Mouse (Mus musculus): ENCODE measurements at regions not wholly inside any gene's neighbourhood (a gene's known extent, or its start where the extent isn't known, plus 50 kb on each side); places are given as distances from the start of the nearest gene placed in this dataset.
A peak's percentile ranks its signal among the peaks of the same experiment; 100 is the strongest.

DNA sequence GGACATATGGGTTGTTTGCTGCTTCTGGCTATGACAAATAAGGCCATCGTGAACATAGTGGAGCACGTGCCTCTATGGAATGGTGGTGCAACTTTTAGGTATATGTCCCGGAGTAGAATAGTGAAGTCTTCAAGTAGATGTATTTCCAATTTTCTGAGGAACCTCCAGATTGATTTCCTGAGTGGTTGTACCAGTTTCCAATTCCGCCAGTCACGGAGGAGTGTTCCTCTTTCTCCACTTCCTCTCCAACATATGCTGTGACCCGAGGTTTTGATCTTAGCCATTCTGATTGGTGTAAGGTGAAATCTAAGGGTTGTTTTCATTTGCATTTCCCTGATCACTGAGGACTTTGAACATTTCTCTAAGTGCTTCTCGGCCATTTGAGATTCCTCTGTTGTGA, 1134.4 kb upstream of the Zeb2 start:
- ChIA-PET CTCF (no interaction called here), POLR2A (no interaction called here)
- TF ChIP-seq CTCF (IDR thresholded peaks at IDR 0.05): no peak
- ATAC-seq (no peak), DNase-seq (ENCODE audit: low read depth, low spot score) (no peak)
- peaks cover 5% of the 10 kb centered on the region for H3K27me3 ChIP-seq
- in situ Hi-C loops (cut with MboI; ENCODE audit: low pct_unique_long_range_greater_than_20kb): no loop called here

- in situ Hi-C loops (cut with MboI; ENCODE audit: low pct_unique_long_range_greater_than_20kb): no loop called here
- peaks cover 5% of the 10 kb centered on the region for H3K27me3 ChIP-seq
- no peak for DNase-seq (ENCODE audit: low read depth, low spot score)
- POLR2A ChIA-PET: no interaction called here
- TF ChIP-seq CTCF (IDR thresholded peaks at IDR 0.05): no peak
- no peak for ATAC-seq
- CTCF ChIA-PET: interaction anchor here (1.4 kb wide), 1 partner anchor 13 kb away, joined by 3 read pairs; no protein-coding TSS in a partner anchor
Measured at GRCm38 (mm10) chr2:46245717-46246116, 1128.5 kb upstream of the Zeb2 start.

GRCm38 (mm10) chr2:46244697-46245096, 1127.5 kb upstream of the Zeb2 start:
- no peaks in the 10 kb centered on the region for H3K27me3 ChIP-seq
- DNase-seq (ENCODE audit: low read depth, low spot score): no peak
- ChIA-PET POLR2A (no interaction called here), CTCF (interaction anchor here (1.4 kb wide), 1 partner anchor 14 kb away, joined by 3 read pairs; no protein-coding TSS in a partner anchor)
- TF ChIP-seq CTCF (IDR thresholded peaks at IDR 0.05): no peak
- no peak for ATAC-seq
- in situ Hi-C loops (cut with MboI; ENCODE audit: low pct_unique_long_range_greater_than_20kb): no loop called here

DNA sequence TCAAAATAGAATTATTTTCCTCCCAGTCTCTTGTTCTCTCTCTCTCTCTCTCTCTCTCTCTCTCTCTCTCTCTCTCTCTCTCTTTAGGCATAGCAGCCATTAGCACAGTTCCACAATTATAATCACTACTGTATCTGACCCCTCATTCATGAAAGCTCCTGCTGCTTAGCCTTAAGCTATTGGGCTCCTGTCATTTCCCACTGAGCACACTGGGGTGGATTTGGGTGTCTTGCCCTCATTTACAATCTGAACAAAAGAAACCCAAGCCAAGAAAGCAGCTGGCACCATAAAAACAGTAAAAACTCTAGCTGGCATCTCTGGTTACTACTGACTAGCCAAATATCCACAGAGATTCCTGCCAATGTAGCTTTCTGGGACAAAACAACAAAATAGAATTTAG, 1125.6 kb upstream of the Zeb2 start:
- CTCF ChIA-PET: no interaction called here
- DNase-seq (ENCODE audit: low read depth, low spot score) (no peak), ATAC-seq (no peak)
- POLR2A ChIA-PET: interaction anchor here (0.6 kb wide), 2 partner anchors 39 to 174 kb away, joined by 3 read pairs; no protein-coding TSS in a partner anchor
- in situ Hi-C loops (cut with MboI; ENCODE audit: low pct_unique_long_range_greater_than_20kb): no loop called here
- H3K27me3 ChIP-seq: no peaks in the 10 kb centered on the region
- no peak for TF ChIP-seq CTCF (IDR thresholded peaks at IDR 0.05)

DNA sequence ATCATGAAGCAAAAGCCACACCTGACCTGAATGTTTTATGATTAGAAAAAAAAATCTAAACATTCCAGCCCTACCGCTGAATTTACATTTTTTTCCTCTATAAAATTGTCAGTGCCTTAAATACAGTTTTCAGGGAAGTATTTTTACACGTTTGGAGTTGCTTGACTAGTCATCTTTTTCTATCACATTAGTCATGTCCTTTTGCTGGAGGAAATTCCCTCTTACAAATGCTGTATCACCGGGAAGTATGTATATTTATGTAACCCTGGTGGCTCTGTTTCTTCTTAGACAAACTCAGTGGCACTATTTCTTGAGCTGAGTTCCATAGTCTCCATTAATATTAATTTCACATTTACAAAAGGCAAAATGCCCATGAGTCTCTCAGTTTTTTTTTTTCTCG, 1122.7 kb upstream of the Zeb2 start:
- no peaks in the 10 kb centered on the region for H3K27me3 ChIP-seq
- no peak for DNase-seq (ENCODE audit: low read depth, low spot score)
- in situ Hi-C loops (cut with MboI; ENCODE audit: low pct_unique_long_range_greater_than_20kb): no loop called here
- POLR2A ChIA-PET: no interaction called here
- no peak for TF ChIP-seq CTCF (IDR thresholded peaks at IDR 0.05)
- CTCF ChIA-PET: no interaction called here
- no peak for ATAC-seq

DNA sequence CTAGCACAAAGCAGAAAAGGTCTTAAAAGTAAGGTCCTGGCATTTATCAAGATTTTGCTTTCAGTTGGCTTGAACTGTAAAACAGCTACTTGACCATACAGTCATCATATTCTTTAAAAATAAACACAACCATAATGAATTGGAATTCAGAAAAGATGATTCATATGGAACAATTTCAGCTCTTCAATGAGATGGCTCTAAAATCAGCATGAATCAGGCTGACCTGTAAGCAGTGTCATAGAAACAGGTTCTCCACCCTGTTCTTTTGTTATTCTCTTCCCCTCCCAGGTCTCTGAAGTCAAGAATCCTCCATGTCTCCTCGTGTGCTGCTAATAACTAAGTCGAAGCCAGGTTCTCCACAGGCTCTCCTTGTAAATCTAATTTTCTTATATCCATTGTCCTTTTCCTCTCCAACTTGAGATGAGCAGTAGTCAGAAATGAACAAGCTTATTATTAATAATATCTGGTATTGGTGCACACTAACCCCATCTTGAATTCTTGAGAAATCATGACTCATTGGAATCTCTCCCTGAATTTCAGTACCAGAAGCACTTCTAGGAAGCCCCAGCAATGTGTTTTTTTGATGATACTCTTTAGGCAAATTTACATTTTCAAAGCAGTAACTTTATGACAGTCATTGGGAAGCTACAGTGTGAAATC, 1113.7 kb upstream of the Zeb2 start:
- no peak for TF ChIP-seq CTCF (IDR thresholded peaks at IDR 0.05)
- ChIA-PET POLR2A (no interaction called here), CTCF (no interaction called here)
- no peak for DNase-seq (ENCODE audit: low read depth, low spot score)
- in situ Hi-C loops (cut with MboI; ENCODE audit: low pct_unique_long_range_greater_than_20kb): no loop called here
- no peak for ATAC-seq
- H3K27me3 ChIP-seq: no peaks in the 10 kb centered on the region

GRCm38 (mm10) chr2:46218336-46218957, 1101.3 kb upstream of the Zeb2 start:
- CTCF ChIA-PET: interaction anchor here (1.3 to 1.4 kb wide), 2 partner anchors 10 to 17 kb away, joined by 3 to 5 read pairs; no protein-coding TSS in a partner anchor
- TF ChIP-seq CTCF (IDR thresholded peaks at IDR 0.05): peak; percentile 19
- in situ Hi-C loops (cut with MboI; ENCODE audit: low pct_unique_long_range_greater_than_20kb): no loop called here
- POLR2A ChIA-PET: no interaction called here
- H3K27me3 ChIP-seq: no peaks in the 10 kb centered on the region
- DNase-seq (ENCODE audit: low read depth, low spot score): no peak
- ATAC-seq: no peak

DNA sequence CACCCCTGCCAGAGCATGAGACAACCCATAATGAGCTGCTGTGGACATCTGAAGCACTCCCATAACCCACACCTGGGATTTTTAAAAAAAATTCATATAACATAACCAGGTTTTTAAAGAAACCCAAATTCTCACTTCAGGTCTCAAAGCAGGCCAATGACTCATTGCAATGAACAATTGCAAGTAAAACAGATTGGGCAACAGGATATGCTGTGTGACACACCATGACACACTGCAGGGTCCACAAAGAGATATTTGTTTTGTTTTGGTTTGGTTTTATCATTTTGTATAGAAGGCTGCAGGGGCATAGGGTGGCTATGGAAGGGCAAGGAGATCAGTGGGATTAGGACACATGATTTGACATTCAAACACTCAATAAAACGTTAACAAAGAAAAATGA, 1082.1 kb upstream of the Zeb2 start:
- ChIA-PET POLR2A (no interaction called here), CTCF (no interaction called here)
- in situ Hi-C loops (cut with MboI; ENCODE audit: low pct_unique_long_range_greater_than_20kb): no loop called here
- no peak for TF ChIP-seq CTCF (IDR thresholded peaks at IDR 0.05)
- DNase-seq (ENCODE audit: low read depth, low spot score) (no peak), ATAC-seq (no peak)
- H3K27me3 ChIP-seq: peaks cover 6% of the 10 kb centered on the region

- CTCF ChIA-PET: interaction anchor here (1.0 to 1.5 kb wide), 3 partner anchors 8 to 27 kb away, joined by 3 to 4 read pairs (median 3); no protein-coding TSS in a partner anchor
Measured at GRCm38 (mm10) chr2:46187265-46187888, 1070.2 kb upstream of the Zeb2 start.

DNA sequence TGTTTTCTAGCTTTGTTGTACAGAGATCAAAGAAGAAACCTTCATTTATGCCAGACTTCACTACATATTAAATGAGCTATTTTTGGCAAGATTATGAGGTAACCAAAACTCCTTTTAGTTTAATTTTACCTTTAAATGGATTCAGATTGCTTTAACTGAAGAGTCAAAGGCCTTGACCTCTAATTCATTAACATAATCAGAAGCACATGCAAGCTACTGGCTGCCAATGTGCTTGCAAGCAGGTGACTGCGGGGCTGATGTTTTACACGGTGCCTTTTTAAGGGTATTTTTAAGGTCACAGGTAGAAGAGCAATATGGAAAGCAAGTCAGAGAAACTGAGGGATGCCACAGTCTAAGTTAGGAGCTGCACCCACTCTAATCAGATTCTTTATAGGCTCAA, 1066.0 kb upstream of the Zeb2 start:
- ChIA-PET POLR2A (no interaction called here), CTCF (no interaction called here)
- no peak for TF ChIP-seq CTCF (IDR thresholded peaks at IDR 0.05)
- in situ Hi-C loops (cut with MboI; ENCODE audit: low pct_unique_long_range_greater_than_20kb): no loop called here
- H3K27me3 ChIP-seq: peaks cover 3% of the 10 kb centered on the region
- DNase-seq (ENCODE audit: low read depth, low spot score) (no peak), ATAC-seq (no peak)

More at GRCm38 (mm10) chr2:46187265-46187888, 1070.2 kb upstream of the Zeb2 start:
- ATAC-seq: no peak
- TF ChIP-seq CTCF (IDR thresholded peaks at IDR 0.05): no peak
- in situ Hi-C loops (cut with MboI; ENCODE audit: low pct_unique_long_range_greater_than_20kb): no loop called here
- DNase-seq (ENCODE audit: low read depth, low spot score): no peak
- no peaks in the 10 kb centered on the region for H3K27me3 ChIP-seq
- POLR2A ChIA-PET: no interaction called here

DNA sequence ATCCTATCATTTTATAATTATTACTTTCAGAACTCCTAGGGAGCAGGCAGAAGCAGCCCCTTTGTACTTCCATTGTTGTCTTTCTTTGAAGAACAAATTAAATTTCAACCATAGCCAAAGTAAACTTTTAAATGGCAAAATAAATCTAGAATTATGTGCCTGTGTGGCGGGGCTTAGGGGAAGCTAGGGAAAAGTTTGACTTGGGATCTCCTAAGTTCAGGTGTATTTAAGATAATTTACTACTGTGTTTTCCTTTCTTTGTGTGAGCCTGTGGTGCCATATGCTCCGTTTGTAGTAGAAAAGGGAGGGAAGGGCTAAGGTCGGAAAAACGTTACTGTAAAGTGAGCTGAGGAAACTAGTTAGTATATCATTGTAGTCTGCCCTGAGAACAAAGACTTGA, 1062.5 kb upstream of the Zeb2 start:
- ATAC-seq (no peak), DNase-seq (ENCODE audit: low read depth, low spot score) (no peak)
- TF ChIP-seq CTCF (IDR thresholded peaks at IDR 0.05): no peak
- ChIA-PET CTCF (interaction anchor here (1.5 kb wide), 1 partner anchor 8 kb away, joined by 4 read pairs; no protein-coding TSS in a partner anchor), POLR2A (no interaction called here)
- H3K27me3 ChIP-seq: peaks cover 11% of the 10 kb centered on the region
- in situ Hi-C loops (cut with MboI; ENCODE audit: low pct_unique_long_range_greater_than_20kb): no loop called here

All from Patski (cell line).